Mouse (Mus musculus) C2C12 (cell line): Measurements from ENCODE around the gene E330017A01Rik. TPM values are rescaled to one million over a fixed set of nuclear protein-coding genes. Genes with fewer than 3 reads are reported as not detected.

Source experiments
- H3K27me3 ChIP-seq: one replicate; pipeline ENCODE4 v1.6.1; 2011; ENCODE audit not compliant: control insufficient read depth, insufficient read depth, insufficient read length
- H3K36me3 ChIP-seq: one replicate; pipeline ENCODE4 v1.6.1; 2011; ENCODE audit not compliant: control insufficient read depth, insufficient read depth
- H3K4me3 ChIP-seq: one replicate; pipeline ENCODE4 v1.5.1; 2011; ENCODE audit warnings: mild to moderate bottlenecking, control low read depth; ENCODE audit not compliant: poor library complexity, insufficient read depth, severe bottlenecking
- H3K79me2 ChIP-seq: one replicate; pipeline ENCODE4 v1.6.1; 2011; ENCODE audit not compliant: control insufficient read depth, insufficient read depth
- H3K79me3 ChIP-seq: one replicate; pipeline ENCODE4 v1.6.1; 2011; ENCODE audit warnings: low read depth, control low read depth
- H3ac ChIP-seq: one replicate; pipeline ENCODE3; 2011; ENCODE audit warnings: low read depth; ENCODE audit not compliant: control insufficient read depth, insufficient read length
- CEBPB ChIP-seq: IDR thresholded peaks from one replicate; pipeline ENCODE4 v1.6.1; 2011; ENCODE audit warnings: low read depth, mild to moderate bottlenecking, control low read depth, moderate library complexity
- CTCF ChIP-seq: IDR thresholded peaks from one replicate; pipeline ENCODE4 v1.5.1; 2011; ENCODE audit not compliant: control insufficient read depth, insufficient read depth, insufficient read length
- FOSL1 ChIP-seq: IDR thresholded peaks from one replicate; pipeline ENCODE4 v1.8.0; 2011; ENCODE audit warnings: mild to moderate bottlenecking, low read length; ENCODE audit not compliant: poor library complexity, insufficient read depth, severe bottlenecking
- MAX ChIP-seq: IDR thresholded peaks from one replicate; pipeline ENCODE4 v1.6.1; 2011; ENCODE audit warnings: mild to moderate bottlenecking, control low read depth
- MYOD1 ChIP-seq: IDR thresholded peaks from one replicate; pipeline ENCODE4 v1.6.1; 2011; ENCODE audit warnings: low read depth; ENCODE audit not compliant: control insufficient read depth, insufficient read length
- MYOG ChIP-seq: IDR thresholded peaks from one replicate; pipeline ENCODE4 v1.6.1; 2011; ENCODE audit not compliant: control insufficient read depth, insufficient read length; ENCODE audit errors: extremely low read depth
- USF1 ChIP-seq: IDR thresholded peaks from one replicate; pipeline ENCODE4 v1.6.1; 2011; ENCODE audit warnings: low read depth, mild to moderate bottlenecking, control low read depth, moderate library complexity
- polyA plus RNA-seq: library from polyadenylated mRNA; unstranded; fragments of >200 nt; fragmentation: generic; extraction: Trizol; gene quantifications from one replicate; pipeline ENCODE4 v1.2.1, GENCODE M21; 2012; ENCODE audit warnings: missing spikeins

E330017A01Rik gene
- polyA plus RNA-seq, 1 experiment = not detected

DNA sequence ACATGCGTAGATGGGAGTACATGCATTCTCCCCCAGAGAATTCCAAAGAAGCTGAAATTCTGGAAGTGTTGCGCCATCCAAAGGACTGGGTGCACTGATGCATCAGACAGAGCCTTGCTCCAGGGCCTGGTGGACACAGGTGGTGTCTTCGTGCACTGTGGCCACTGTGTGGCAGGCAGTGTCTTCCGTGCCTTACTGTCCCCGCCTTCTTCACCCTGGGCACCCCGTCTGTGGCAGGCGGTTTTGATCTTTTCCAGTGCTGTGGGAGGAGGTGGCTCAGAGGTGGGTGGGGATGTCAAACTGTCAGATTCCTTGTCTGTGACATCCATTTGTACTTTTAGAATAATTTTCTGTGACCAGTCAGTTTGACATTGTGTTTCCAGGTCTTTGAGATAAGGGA, 40.1 kb upstream of the E330017A01Rik start:
- Histone ChIP-seq H3K79me2 (no peaks in the 10 kb centered on the region), H3K4me3 (no peak overlapping the region), H3K36me3 (peaks cover 55% of the 10 kb centered on the region), H3K79me3 (no peaks in the 10 kb centered on the region), H3ac (no peak overlapping the region), H3K27me3 (no peaks in the 10 kb centered on the region)
- TF ChIP-seq CEBPB = no peak
- TF ChIP-seq CTCF = no peak
- TF ChIP-seq USF1 = no peak
- no peak for TF ChIP-seq MAX
- no peak for TF ChIP-seq MYOD1
- no peak for TF ChIP-seq MYOG
- no peak for TF ChIP-seq FOSL1

DNA sequence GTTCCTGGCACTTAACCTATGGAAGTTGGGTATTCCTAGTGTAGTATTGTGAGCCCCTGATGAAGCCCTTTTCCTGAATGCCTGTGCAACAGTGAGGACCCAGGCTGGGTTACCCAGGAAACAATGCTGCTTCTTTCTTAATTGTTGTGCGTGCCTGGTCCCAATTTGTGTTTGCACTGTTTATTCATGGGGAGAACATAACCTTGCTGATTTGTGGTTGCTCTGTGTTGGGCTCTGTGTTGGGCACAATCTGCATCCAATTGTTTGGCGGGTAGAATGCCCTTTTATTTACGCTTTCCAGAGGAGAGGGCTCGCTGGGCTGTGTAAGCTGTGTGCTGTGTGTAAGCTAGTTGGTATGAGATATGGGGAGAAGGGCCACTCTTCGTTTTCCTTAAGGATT, 39.0 kb upstream of the E330017A01Rik start:
- Histone ChIP-seq H3K79me3 (no peaks in the 10 kb centered on the region), H3K27me3 (no peaks in the 10 kb centered on the region), H3K4me3 (no peak overlapping the region), H3K79me2 (no peaks in the 10 kb centered on the region), H3K36me3 (peaks cover 59% of the 10 kb centered on the region), H3ac (no peak overlapping the region)
- TF ChIP-seq FOSL1 = no peak
- TF ChIP-seq CTCF = no peak
- TF ChIP-seq MYOG = no peak
- TF ChIP-seq MYOD1 = no peak
- TF ChIP-seq USF1 = no peak
- TF ChIP-seq MAX = no peak

DNA sequence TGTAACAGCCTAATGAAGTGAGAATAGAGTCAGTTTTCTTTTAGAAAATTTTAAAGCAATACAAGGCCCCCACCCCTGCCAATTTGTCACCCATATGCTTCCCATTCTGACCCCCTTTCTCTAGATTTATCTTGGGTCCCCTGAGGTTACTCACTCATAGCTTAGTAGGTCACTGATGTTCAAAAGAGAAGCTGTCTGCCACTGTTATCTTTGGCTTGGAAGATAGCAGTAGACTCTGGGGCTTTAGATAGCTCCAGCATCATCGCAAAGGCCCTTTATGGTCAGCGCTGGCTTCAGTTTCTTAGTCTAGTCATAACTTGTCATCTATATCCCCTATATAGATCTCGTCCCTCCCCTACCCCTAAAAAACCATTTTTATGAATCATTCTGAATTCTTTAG, 38.1 kb upstream of the E330017A01Rik start:
- Histone ChIP-seq H3ac (no peak overlapping the region), H3K79me2 (no peaks in the 10 kb centered on the region), H3K79me3 (no peaks in the 10 kb centered on the region), H3K4me3 (no peak overlapping the region), H3K27me3 (no peaks in the 10 kb centered on the region), H3K36me3 (peaks cover 59% of the 10 kb centered on the region)
- no peak for TF ChIP-seq MYOG
- TF ChIP-seq USF1 = no peak
- no peak for TF ChIP-seq CEBPB
- TF ChIP-seq MAX = no peak
- TF ChIP-seq FOSL1 = no peak
- TF ChIP-seq CTCF = no peak
- no peak for TF ChIP-seq MYOD1

DNA sequence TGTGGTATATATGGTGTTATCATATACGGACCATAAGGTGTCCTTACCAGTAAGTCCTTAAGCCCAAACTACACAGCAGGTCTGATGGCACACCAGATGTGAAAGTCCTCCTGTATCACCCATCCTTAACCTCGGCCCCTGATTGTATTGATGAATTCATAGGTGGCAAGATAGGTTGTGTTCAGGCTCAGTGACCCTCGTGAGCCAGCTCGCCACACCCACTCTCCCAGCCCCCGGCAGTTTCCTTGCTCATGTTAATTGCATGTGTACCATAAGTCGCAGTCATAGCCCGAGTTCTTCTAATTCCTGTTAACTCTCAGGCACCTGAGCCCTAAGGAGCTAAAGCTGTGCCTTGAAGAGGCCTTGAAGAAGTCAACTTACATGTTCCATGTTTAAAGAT, 37.6 kb upstream of the E330017A01Rik start:
- Histone ChIP-seq H3ac (no peak overlapping the region), H3K36me3 (peaks cover 59% of the 10 kb centered on the region)

DNA sequence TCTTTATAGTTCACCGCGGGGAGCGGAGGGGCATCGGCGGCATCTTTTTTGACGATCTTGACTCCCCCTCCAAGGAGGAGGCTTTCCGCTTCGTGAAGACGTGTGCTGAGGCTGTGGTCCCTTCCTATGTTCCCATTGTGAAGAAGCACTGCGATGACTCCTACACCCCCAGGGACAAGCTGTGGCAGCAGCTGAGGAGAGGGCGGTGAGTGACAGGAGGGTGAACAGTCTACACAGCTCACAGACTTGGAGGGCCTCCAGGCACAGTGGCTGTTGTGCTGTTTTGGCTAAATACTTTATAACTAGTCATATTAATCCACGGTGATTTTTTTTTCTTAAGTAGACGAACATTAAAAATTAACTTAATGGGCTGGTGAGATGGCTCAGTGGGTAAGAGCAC, 36.7 kb upstream of the E330017A01Rik start:
- peaks cover 4% of the 10 kb centered on the region for H3K79me3 ChIP-seq
- no peaks in the 10 kb centered on the region for H3K27me3 ChIP-seq
- peaks cover 6% of the 10 kb centered on the region for H3K79me2 ChIP-seq
- H3K36me3 ChIP-seq = peaks cover 53% of the 10 kb centered on the region
- H3ac ChIP-seq = no peak overlapping the region
- no peak overlapping the region for H3K4me3 ChIP-seq
- TF ChIP-seq MYOD1 = no peak
- no peak for TF ChIP-seq CTCF
- TF ChIP-seq MAX = no peak

More for the DNA sequence above, 37.6 kb upstream of the E330017A01Rik start:
- H3K79me2 ChIP-seq = no peaks in the 10 kb centered on the region
- no peaks in the 10 kb centered on the region for H3K79me3 ChIP-seq
- H3K4me3 ChIP-seq = no peak overlapping the region
- H3K27me3 ChIP-seq = no peaks in the 10 kb centered on the region
- TF ChIP-seq MYOD1 (no peak), MYOG (no peak), CTCF (no peak), USF1 (no peak), FOSL1 (no peak), CEBPB (no peak), MAX (no peak)

DNA sequence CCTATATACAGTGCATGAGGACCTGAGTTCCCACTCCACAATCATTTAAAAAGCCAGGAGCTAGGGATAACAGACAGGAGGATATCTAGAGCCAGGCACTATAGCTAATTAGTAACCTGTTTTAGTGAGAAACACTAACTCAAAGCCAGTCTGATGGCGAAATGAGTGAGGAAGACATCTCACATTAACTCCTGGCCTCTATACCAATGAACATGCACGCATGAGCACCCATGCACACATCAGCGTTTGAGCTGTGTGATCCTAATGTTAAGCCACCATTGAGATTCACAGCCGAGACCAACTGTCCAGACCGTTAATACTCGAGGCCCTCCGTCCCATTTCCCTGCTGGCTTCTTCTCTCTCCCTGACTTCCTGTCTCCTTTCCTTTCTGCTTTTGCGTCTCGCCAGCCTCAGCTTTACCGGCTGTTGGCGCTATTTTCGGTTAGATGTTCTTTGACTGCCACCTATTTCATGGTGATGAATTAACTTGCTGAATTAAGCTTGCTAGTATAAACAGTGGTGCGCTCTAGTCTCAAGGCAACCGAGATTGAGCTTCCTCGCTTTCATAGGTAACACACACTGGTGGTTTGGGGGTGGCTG, 35.4 kb upstream of the E330017A01Rik start:
- no peak for TF ChIP-seq MAX
- TF ChIP-seq CTCF = no peak
- TF ChIP-seq CEBPB = no peak
- TF ChIP-seq USF1 = no peak
- no peak for TF ChIP-seq MYOG
- no peak for TF ChIP-seq FOSL1
- TF ChIP-seq MYOD1 = no peak
- peaks cover 4% of the 10 kb centered on the region for H3K79me3 ChIP-seq
- H3K4me3 ChIP-seq = no peak overlapping the region
- no peaks in the 10 kb centered on the region for H3K27me3 ChIP-seq
- H3K36me3 ChIP-seq = peaks cover 49% of the 10 kb centered on the region
- peaks cover 6% of the 10 kb centered on the region for H3K79me2 ChIP-seq
- no peak overlapping the region for H3ac ChIP-seq
